Mouse (Mus musculus) hindbrain, embryonic 11.5 days (tissue): Measurements from ENCODE around the gene Ddrgk1. TPM values are rescaled to one million over a fixed set of nuclear protein-coding genes. Genes with fewer than 3 reads are reported as not detected.

Experiments
- ATAC-seq: fragments of 200-750 bp; cut with Nextera tagmentation; 2 replicates; pipeline ENCODE4 v1.8.0; 2017; ENCODE audit warnings: mild to moderate bottlenecking, moderate TSS enrichment, moderate library complexity; ENCODE audit not compliant: low FRiP score
- DNase-seq: peaks from one replicate; pipeline ENCODE4 v3.0.0-alpha.2; 2015; ENCODE audit warnings: low spot score
- H3K27ac ChIP-seq: fragments of 300-500 bp; sonication (generic); 2 replicates; pipeline ENCODE4 v1.5.1; 2014; ENCODE audit warnings: mild to moderate bottlenecking, low read depth, low read length
- H3K27me3 ChIP-seq: fragments of 300-500 bp; sonication (generic); 2 replicates; pipeline ENCODE4 v1.6.1; 2014; ENCODE audit warnings: mild to moderate bottlenecking, low read length, moderate library complexity, mixed read lengths; ENCODE audit not compliant: control insufficient read depth, insufficient read depth
- H3K36me3 ChIP-seq: fragments of 300-500 bp; sonication (generic); 2 replicates; pipeline ENCODE4 v1.6.1; 2014; ENCODE audit warnings: mild to moderate bottlenecking, low read length, moderate library complexity, mixed read lengths; ENCODE audit not compliant: control insufficient read depth, insufficient read depth
- H3K4me1 ChIP-seq: fragments of 300-500 bp; sonication (generic); replicated peaks from 2 replicates; pipeline ENCODE4 v1.6.1; 2014; ENCODE audit warnings: low read length, mixed read lengths; ENCODE audit not compliant: control insufficient read depth, insufficient read depth
- H3K4me2 ChIP-seq: fragments of 300-500 bp; sonication (generic); replicated peaks from 2 replicates; pipeline ENCODE4 v1.6.1; 2014; ENCODE audit warnings: mild to moderate bottlenecking, low read depth, low read length
- H3K4me3 ChIP-seq: fragments of 300-500 bp; sonication (generic); 2 replicates; pipeline ENCODE4 v1.5.1; 2014; ENCODE audit warnings: low read depth, low read length
- H3K9ac ChIP-seq: fragments of 300-500 bp; sonication (generic); 2 replicates; pipeline ENCODE4 v1.6.1; 2014; ENCODE audit warnings: low read depth, low read length
- H3K9me3 ChIP-seq: fragments of 300-500 bp; sonication (generic); 2 replicates; pipeline ENCODE4 v1.6.1; 2016; ENCODE audit warnings: low read length; ENCODE audit not compliant: control insufficient read depth
- WGBS: fragments of 180-500 bp; shearing (Covaris S2); extraction: QIAGEN DNeasy Blood & Tissue Kit; methylation state at CpG from one replicate; pipeline ENCODE4 v1.1.7; 2014; 5-methylcytosine and 5-hydroxymethylcytosine counted together
- polyA plus RNA-seq: library from polyadenylated mRNA; unstranded; fragments of >200 nt; fragmentation: Nextera tagmentation; extraction: Ambion mirVana; gene quantifications from 2 replicates; pipeline ENCODE4 v1.2.1, GENCODE M21; 2014

The Ddrgk1 gene
- polyA plus RNA-seq, 1 experiment from 2014 or later = 57.7 TPM

DNA sequence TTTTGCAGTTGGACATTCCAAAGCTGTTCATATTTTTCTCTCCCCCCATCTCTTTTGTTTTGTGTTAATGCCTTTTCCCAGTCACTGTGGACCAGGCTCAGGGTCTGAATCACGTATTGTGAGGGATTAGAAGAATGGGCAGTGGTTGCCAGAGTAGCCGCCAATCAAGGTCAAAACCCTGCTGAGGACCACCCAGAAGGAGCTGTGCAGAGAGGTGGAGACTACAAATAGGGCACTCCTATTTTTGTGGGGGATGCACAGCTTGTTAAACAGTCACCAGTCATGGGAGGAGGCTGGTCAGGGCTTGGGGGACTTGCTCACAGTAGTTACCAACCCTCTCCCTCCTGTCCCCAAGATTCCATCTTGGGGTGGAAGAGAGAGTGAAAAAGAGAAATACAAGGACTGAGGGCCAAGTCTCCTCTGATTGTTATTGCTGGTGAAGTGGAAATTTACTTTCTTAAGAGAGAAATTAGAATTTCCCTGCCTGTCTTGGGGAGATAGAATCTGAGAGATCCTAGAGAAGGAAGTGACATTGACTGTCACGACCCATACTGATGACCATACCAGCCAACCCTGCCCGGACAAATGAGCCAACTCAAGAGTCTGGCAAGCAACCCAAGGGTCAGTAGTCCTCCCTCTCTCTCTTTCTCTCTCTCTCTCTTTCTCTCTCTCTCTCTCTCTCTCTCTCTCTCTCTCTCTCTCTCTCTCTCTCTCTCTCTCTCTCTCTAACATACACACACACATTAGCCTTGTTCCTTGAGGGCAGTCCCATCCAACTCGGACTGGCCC lies 31.4 kb downstream of the Ddrgk1 start:
- 40% methylated on average over 5 of the region's 5 CpGs for WGBS
- H3K4me1 ChIP-seq = peaks cover 8% of the 10 kb centered on the region
- H3K27ac ChIP-seq = no peak overlapping the region

DNA sequence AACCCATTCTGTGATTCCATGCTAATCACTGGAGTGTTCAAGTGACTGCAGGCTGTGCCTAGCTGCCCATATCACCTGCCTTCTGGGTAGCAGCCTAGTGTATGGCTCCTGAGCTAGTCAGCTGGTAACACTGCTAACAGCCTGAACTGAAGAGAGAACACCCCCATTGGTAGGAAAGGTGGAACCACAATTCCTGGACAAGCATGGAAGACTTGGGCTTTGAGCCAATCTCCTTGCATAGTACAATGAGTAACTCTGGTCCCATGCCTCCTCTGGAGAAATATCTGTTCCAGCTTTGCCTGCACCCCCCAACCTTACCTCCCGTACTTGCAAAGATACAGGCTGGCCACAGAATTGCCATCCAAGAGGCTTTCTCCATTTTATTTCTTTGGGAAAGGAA lies 32.0 kb downstream of the Ddrgk1 start:
- H3K9me3 ChIP-seq = no peaks in the 10 kb centered on the region
- DNase-seq = no peak
- WGBS = 70% methylated on average over 1 of the region's 1 CpGs
- no peak overlapping the region for H3K27ac ChIP-seq
- peaks cover 8% of the 10 kb centered on the region for H3K4me1 ChIP-seq
- no peaks in the 10 kb centered on the region; the same call in 1 of the 2 replicates for H3K36me3 ChIP-seq
- ATAC-seq = no peak
- peaks cover 39% of the 10 kb centered on the region for H3K27me3 ChIP-seq
- no peak overlapping the region for H3K4me2 ChIP-seq
- no peak overlapping the region for H3K9ac ChIP-seq
- no peak overlapping the region for H3K4me3 ChIP-seq

More for the DNA sequence above, 31.4 kb downstream of the Ddrgk1 start:
- ATAC-seq = no peak
- Histone ChIP-seq H3K27me3 (peaks cover 43% of the 10 kb centered on the region), H3K9me3 (no peaks in the 10 kb centered on the region), H3K36me3 (no peaks in the 10 kb centered on the region), H3K9ac (no peak overlapping the region), H3K4me3 (no peak overlapping the region), H3K4me2 (no peak overlapping the region)
- DNase-seq = peak; percentile 61

DNA sequence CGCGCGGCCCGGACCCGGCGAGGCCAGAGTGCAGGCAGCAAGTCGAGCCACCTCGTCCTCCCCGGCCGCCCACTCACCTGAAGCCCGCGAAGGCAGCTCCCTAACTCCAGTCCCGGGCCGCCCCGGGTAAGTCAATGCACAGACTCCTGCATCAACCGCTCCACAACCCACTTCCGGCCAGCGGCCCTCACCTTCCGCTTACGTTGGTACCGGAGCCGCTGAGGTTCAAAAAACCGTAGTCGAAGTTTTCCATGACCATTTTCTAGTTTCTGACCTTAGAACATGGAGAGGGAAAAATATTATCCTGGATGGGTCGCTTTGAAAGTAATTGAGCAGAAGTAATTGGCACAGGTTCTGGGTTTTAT lies 34.6 kb downstream of the Ddrgk1 start, which contains the start of the genes Fastkd5 and Ubox5:
Fastkd5 (minus strand) TSS at position 189 of the 365 bp plus-strand sequence.
Ubox5 (minus strand) TSS at position 200 of the 365 bp plus-strand sequence.
- 0% methylated on average over 24 of the region's 25 CpGs for WGBS
- Histone ChIP-seq H3K27ac (no peak within 1 kb of the TSS), H3K4me1 (peaks cover 2% of the 10 kb centered on the region), H3K4me2 (peak within 1 kb of the TSS; percentile 73), H3K36me3 (peaks cover 2% of the 10 kb centered on the region; the same call in 1 of the 2 replicates), H3K27me3 (peaks cover 13% of the 10 kb centered on the region), H3K4me3 (peak within 1 kb of the TSS; percentile 79), H3K9me3 (no peaks in the 10 kb centered on the region), H3K9ac (peak within 1 kb of the TSS; percentile 87)
- DNase-seq = peak; percentile 91
- ATAC-seq = peak; percentile 81

DNA sequence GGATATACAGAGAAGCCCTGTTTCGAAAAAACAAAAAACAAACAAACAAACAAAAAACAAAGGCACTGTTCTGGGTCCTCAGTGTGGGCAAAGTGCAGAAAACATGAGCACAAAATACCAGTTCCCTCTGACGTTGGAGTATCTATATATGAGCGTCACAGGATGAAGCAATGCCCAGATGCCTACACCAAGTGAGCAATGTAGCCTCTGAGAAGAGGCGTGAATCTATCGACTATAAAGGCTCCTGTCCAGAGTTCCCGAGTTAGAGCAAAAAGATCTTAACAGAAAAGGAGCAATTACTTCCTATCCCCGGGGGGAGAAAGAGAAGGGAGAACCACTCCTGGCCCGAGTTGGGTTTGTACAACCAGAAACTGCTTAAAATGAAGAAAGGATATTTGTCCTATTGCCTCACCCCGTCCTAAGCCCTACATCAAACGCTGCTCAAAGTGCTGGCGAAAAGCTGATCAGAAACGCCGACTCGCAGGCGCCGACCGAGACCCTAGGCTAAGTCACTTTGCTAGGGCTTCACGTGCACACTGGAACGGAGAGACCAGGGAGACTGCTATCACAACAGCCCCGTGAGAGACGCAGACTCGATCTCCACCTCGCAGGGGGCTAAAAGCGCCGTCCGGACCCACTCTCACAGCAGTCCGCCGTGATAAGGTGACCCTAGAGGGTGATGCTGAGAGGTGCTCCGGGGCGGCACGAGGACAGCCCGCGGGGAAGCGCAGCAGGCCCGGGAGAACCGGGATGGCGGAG lies 35.2 kb downstream of the Ddrgk1 start:
- peak overlapping the region; percentile 73 for H3K4me2 ChIP-seq
- H3K9me3 ChIP-seq = no peaks in the 10 kb centered on the region
- H3K4me3 ChIP-seq = peak overlapping the region; percentile 79
- peaks cover 8% of the 10 kb centered on the region for H3K27me3 ChIP-seq
- DNase-seq (no peak), ATAC-seq (peak; percentile 41)
- WGBS = 3% methylated on average over 37 of the region's 37 CpGs
- no peaks in the 10 kb centered on the region; the same call in 1 of the 2 replicates for H3K4me1 ChIP-seq
- no peak overlapping the region for H3K27ac ChIP-seq
- peak overlapping the region; percentile 87 for H3K9ac ChIP-seq
- peaks cover 2% of the 10 kb centered on the region; the same call in 1 of the 2 replicates for H3K36me3 ChIP-seq

DNA sequence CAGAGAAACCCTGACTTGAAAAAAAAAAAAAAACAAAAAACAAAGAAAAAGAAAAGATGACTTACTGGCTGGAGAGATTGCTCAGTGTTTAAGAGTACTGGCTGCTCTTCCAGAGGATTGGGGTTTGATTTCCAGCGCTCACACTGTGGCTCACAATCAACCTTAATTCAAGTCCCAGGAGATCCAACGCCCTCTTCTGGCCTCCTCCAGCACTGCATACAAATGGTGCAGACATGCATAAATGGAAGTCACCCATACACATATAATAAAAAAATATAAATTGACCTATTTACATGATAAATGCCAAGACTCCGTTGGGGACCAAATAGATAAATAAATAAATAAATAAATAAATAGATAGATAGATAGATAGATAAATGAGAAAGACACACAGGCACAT lies 36.0 kb downstream of the Ddrgk1 start:
- H3K4me2 ChIP-seq = no peak overlapping the region
- H3K4me3 ChIP-seq = peak overlapping the region; percentile 79; the same call in 1 of the 2 replicates
- peaks cover 2% of the 10 kb centered on the region; the same call in 1 of the 2 replicates for H3K36me3 ChIP-seq
- H3K4me1 ChIP-seq = no peaks in the 10 kb centered on the region
- 67% methylated on average over 3 of the region's 3 CpGs for WGBS
- DNase-seq (peak; percentile 36), ATAC-seq (no peak)
- H3K9ac ChIP-seq = no peak overlapping the region
- no peaks in the 10 kb centered on the region for H3K27me3 ChIP-seq
- no peak overlapping the region for H3K27ac ChIP-seq
- H3K9me3 ChIP-seq = no peaks in the 10 kb centered on the region

DNA sequence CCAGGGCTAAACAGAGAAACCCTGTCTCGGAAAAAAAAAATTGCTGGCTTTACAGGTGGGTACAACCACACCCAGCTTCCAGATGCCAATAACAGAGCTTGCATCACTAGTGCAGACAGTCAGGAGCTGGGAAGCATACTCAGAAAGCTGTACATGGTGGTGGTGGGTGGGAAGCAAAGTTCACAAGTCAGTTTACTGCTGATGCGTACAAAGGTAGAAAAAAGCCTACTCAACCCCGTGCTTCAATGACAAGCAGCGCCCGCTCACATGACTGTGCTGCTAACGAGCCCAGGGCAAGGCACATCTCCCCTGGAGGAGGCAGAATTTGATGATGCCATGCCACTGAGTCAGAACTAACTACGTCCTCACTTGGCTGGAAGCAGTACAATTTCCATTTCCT lies 45.5 kb downstream of the Ddrgk1 start:
- Histone ChIP-seq H3K4me2 (no peak overlapping the region), H3K9ac (no peak overlapping the region), H3K36me3 (peaks cover 13% of the 10 kb centered on the region; the same call in 1 of the 2 replicates), H3K9me3 (no peaks in the 10 kb centered on the region), H3K4me3 (no peak overlapping the region), H3K27ac (no peak overlapping the region), H3K27me3 (no peaks in the 10 kb centered on the region), H3K4me1 (no peaks in the 10 kb centered on the region)
- WGBS = 94% methylated on average over 7 of the region's 7 CpGs
- DNase-seq = no peak
- ATAC-seq = no peak

DNA sequence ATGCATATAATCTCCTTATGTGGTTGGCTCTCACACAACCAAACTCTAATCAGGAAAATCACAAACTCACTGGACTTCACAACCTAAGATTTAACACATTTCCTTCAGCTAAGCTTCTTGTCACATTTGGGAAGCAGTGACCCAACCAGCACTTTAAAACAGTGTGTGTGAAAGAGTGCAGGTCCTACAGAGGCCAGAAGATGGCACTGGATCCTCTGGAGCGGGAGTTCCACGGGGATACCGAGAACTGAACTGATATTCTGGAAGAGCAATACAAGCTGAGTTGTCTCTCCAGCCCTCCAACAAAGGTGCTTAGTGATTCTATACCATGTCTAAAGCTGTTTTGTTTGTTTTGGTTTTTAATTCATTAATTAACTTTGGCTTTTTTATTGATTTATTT lies 51.4 kb downstream of the Ddrgk1 start:
- Histone ChIP-seq H3K9me3 (no peaks in the 10 kb centered on the region), H3K9ac (no peak overlapping the region), H3K27ac (no peak overlapping the region), H3K4me3 (no peak overlapping the region), H3K27me3 (no peaks in the 10 kb centered on the region), H3K36me3 (peaks cover 9% of the 10 kb centered on the region; the same call in 1 of the 2 replicates), H3K4me2 (no peak overlapping the region), H3K4me1 (no peaks in the 10 kb centered on the region)
- DNase-seq = peak; percentile 41
- ATAC-seq = no peak
- 53% methylated on average over 3 of the region's 3 CpGs for WGBS
